Mouse (Mus musculus) testis, adult 10 weeks (tissue): ENCODE results near the gene Olfr1351. TPM values are rescaled to one million over a fixed set of nuclear protein-coding genes. Genes with fewer than 3 reads are reported as not detected.

Source experiments
- polyA plus RNA-seq: library from polyadenylated mRNA; stranded (reverse); fragments of 350-450 nt; fragmentation: Illumina TruSeq; extraction: RNeasy Lipid Tissue Mini Kit (QIAGEN cat#74804); gene quantifications from one replicate; pipeline ENCODE4 v1.2.3, GENCODE M21; 2014; ENCODE audit warnings: low read depth, low replicate concordance

Gene Olfr1351
- not detected for polyA plus RNA-seq

DNA sequence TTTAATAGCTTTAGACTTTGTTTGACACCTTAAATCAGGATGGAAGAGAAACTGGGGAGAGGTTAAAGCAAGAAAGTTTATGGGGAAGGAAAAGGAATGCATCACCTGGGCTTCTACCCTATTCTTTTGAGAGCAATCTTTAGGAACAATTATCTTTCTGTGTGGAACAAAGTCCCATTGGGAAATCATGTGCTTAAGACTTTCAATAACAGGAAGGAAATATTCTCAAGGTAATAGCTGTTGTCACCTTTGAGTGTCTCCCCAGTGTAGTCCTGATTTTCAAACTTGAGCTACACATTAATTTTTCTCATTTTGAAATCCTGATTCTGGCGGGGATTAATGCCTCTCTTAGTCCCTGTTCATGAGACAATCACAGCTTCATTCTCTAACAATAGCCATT lies at the start of gene Olfr1351:
TSS of gene Olfr1351 (plus strand) at position 301 of the 400 bp plus-strand sequence.

DNA sequence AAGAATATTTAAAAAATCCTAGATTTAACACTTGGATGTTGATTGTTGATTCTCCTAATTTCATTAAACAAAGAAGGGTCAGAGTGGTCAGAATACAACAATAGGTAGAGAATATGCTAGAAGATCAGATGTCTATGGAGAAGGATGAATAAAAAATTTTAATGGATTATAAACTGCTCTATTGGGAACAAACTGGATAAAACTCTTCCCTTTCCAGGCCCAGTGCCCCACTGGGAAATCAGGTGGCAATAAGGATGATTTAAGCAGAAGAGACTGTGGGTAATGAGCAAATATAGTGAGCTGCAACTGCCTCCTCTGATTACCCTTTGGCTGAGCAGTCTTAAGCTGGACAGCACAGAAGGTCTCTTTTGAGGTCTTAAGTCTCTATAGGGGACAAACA lies 49.3 kb upstream of the Olfr1351 start, which contains the start of gene Olfr1353:
TSS of gene Olfr1353 (plus strand) at position 301 of the 400 bp plus-strand sequence.

GRCm38 (mm10) chr10:78980750-78981149 lies 31.5 kb upstream of the Olfr1351 start, which contains the start of gene Olfr1352:
TSS of gene Olfr1352 (plus strand) at chr10:78981050.

DNA sequence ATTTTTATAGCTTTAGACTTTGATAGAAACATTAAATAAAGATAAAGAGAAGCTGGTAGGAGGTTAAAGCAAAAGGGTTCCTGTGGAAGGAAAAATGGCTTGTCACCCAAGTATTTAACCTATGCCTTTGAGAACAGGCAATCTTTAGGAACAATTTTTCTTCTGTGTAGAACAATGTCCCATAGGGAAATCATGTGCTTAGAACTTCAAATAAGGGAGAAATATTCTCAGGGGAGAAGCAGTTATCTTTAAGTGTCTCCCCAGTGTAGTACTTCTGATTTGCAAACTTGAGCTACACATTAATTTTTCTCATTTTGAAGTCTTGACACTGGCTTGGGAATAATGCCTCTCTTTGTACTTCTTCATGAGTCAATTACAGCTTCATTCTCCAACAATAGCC lies 16.2 kb downstream of the Olfr1351 start, which contains the start of gene Olfr57:
TSS of gene Olfr57 (plus strand) at position 301 of the 400 bp plus-strand sequence.

Other genes with a start within 250 kb of the Olfr1351 start
- not detected for gene Slc1a6, start 232.0 kb upstream of the Olfr1351 start, polyA plus RNA-seq
- gene Olfr1356, start 160.3 kb upstream of the Olfr1351 start, polyA plus RNA-seq, result not detected
- not detected for gene Olfr1355, start 136.9 kb upstream of the Olfr1351 start, polyA plus RNA-seq
- gene Olfr1354, start 99.3 kb upstream of the Olfr1351 start, polyA plus RNA-seq, result not detected
- not detected for gene Olfr8, start 61.8 kb upstream of the Olfr1351 start, polyA plus RNA-seq
- not detected for gene Olfr1353, start 49.2 kb upstream of the Olfr1351 start, polyA plus RNA-seq
- gene Olfr1352, start 31.4 kb upstream of the Olfr1351 start, polyA plus RNA-seq, result not detected
- gene Olfr57, start 16.3 kb downstream of the Olfr1351 start, polyA plus RNA-seq, result 0.14 TPM
- gene 2610008E11Rik, start 85.1 kb downstream of the Olfr1351 start, polyA plus RNA-seq, result 14.7 TPM
- gene Vmn2r80, start 136.3 kb downstream of the Olfr1351 start, polyA plus RNA-seq, result not detected
- 0.10 TPM for gene Vmn2r81, start 235.2 kb downstream of the Olfr1351 start, polyA plus RNA-seq